Mouse (Mus musculus) cerebellum, adult 11-12 months (tissue): ENCODE data around the gene Homer2.
A peak's percentile ranks its signal among the peaks of the same experiment; 100 is the strongest.

Experiments
- DNase-seq: peaks from one replicate; pipeline ENCODE4 v3.0.0; 2022

Gene Homer2

DNA sequence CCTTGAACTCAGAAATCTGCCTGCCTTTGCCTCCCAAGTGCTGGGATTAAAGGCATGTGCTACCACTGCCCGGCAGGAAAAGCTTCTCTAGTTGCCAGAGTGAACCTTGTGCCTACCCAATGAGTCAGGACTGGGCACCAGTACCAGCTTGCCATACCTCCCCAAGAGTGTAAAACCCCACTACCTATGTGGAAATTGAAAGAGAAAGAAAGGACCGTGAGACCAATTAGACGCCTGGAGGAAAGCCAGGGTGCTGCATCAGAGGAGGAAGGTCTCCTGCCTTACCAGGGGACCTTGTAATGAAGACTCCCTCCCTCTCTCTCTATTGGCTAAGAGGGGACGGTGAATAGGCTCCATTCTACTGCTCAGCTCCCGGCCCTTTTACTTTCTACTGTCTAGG, 59.4 kb downstream of the Homer2 start:
- DNase-seq = no peak

DNA sequence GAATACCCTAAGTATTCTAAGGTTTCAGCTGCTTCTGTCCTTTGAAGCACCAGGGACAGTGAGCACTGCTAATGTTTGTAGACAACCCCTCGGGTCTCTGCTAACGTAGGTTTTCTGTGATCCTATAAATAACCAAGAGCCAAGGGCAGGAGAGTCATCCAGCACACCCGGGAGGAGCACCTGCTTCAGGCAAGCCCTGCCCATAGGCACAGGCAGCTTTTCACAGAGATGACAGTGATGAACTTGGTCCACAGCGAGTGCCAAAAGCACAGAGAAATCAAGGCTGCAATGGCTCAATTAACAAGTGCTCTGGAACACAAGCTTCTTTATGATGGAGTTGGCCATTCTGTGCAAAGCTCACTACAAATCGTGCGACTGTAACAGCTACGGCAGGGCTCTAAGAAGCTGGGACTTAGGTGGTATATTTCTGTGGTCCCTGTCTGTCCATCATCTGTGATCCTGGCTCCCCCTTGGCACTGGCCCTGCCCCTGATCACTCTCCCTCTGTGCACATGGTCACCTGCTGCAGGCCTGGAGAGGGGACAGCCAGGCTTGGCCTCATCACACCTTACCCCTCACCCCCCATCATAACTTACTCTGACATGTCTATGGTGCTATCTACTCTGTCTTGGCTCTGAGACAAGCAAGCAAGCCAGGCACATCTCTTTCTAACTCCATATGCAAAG, 62.6 kb downstream of the Homer2 start:
- peak; percentile 64 for DNase-seq

- no peak for DNase-seq
Measured at GRCm38 (mm10) chr7:81641101-81641500, 66.2 kb downstream of the Homer2 start.

DNA sequence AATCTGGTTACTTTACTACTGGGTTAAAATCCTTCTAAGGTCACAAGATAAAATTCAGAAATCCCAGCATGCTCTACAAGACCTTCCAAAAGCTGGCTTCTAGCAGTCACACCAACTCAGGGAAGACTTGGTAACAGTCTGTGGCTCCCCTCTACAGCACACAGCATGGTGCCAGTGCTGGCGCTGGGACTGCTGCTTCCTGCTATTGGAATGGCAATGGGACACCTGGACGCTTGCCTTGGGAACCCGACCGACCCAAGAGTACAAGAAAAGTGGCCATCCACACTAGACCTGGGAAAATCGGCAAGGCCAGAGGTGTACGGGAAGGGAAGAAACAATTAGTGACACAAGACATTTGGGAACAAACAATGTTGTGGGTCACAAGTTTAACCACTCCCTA, 74.7 kb downstream of the Homer2 start:
- peak; percentile 15 for DNase-seq

DNA sequence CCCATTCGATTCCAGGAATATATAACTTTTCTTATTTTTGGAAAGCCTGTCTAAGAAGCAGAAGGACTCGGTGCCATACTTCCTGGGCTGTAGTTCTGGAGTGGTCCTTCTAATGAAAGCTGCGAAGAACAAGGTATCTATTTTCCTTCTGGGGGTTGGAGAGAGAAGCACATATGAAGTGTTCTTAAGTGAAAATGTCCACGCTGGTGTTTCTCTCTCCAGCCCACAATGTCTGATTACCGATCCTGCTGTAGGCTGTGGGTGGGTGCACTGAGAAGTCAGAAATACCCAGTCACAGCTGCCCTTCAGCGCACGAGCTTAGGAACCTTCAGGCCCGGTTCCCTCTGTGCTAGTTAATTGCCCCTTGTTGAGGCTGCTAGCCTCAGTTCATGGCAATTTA, 76.1 kb downstream of the Homer2 start:
- no peak for DNase-seq

- no peak for DNase-seq
Measured at GRCm38 (mm10) chr7:81626460-81626859, 80.9 kb downstream of the Homer2 start.

- no peak for DNase-seq
Measured at GRCm38 (mm10) chr7:81623767-81624166, 83.6 kb downstream of the Homer2 start.

DNA sequence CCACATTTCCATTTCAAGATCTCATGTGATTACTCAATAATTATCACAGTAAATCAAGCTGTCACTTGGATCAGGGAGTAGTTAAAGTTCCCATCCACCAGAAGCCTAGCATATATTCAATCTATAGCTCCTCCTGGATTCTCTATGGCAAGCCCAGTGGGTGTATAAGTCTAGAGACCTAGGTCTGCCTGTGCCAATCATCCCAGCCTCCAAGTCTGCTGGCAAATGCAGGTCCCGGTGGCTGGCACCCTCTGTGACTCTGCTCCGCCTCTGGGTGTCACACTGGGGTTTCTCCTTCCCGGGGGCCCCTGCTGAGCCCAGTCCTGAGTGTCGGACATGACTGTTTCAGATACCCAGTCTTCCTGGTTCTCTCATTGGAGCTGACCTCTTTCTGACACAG, 84.5 kb downstream of the Homer2 start:
- no peak for DNase-seq

GRCm38 (mm10) chr7:81615031-81615430, 92.3 kb downstream of the Homer2 start:
- DNase-seq = no peak

- no peak for DNase-seq
Measured at GRCm38 (mm10) chr7:81612856-81613635, 94.3 kb downstream of the Homer2 start.

DNA sequence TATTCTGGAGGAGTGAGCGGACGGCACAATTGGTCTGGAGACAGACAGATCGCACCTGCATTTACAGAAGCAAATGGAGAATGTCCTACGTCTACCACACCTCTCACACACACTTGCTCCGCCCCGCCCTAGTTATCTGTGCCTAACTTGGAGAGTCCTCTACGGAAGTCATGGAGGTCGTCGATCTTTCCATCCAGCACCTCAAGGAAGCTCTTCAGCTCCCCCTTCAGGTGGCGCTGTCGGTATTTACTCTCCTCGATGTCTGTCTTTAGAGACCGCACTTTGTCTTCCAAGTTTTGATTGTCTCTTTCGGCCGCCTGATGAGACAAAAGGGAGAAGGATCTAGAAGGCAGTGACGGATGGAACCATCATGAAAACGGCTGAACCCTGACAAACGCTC, 97.2 kb downstream of the Homer2 start:
- DNase-seq = no peak

GRCm38 (mm10) chr7:81606452-81606851, 100.9 kb downstream of the Homer2 start:
- DNase-seq = no peak

DNA sequence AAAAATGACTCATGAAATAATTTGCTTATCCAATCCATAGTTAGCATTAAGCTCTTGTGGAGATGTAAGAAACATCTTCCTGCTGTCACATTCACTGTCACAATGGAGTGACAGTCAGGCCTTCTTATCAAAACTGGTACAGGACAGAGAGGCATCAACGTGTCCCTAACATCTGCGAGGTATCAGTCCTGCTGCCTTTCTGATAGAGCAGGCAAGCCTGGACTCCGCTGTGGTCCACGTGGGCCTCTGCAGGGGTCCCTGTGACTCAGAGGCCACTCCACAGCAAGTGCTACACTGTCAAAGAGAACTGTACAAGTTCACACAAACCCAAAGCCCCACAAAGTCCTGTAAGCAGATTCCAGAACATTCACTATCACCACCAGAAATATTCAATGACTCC, 101.8 kb downstream of the Homer2 start:
- no peak for DNase-seq

- no peak for DNase-seq
Measured at GRCm38 (mm10) chr7:81604991-81605390, 102.3 kb downstream of the Homer2 start.

DNA sequence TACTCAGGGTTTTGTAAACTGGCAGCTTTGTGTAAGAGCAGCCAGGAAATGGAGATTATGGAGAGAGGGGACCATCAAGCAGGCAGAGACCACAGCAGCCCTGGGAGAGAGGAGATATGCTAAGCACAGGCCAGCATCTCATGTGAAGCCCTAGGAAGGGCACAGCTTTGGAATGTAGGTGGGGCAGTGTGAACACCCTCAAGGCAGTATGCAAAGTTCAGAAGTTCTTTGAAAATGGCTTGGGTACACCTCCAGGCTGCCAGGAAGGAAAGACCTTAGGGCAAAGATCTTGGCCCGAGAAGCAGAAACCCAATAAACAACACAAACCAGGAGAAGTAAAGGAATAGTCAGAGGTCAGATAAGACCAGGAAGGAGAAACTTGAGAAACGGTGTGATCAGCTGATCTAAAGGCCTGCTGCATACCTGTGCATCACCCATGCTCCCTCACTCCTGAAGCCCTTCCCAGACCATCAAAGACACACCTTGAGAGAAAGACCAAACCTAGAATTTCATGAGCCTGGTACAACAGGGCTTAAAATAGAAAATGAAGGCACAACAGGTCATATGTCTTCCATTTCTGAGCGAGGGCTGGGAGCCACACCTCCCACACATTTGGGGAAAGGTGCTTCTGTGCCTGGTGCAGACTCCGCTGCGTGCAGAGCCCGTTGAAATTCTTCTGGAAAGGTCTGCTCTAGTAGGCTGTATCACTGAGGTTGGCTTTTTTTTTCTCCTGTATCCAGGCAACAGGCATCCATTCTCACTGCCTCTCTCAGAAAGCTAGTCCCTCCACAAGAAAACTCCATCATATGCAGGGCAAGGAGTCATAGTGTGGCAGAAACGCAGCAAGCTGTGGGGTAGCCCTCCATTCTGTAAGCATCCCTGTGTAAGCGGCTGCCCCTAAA, 107.7 kb downstream of the Homer2 start:
- DNase-seq = no peak

- no peak for DNase-seq
Measured at GRCm38 (mm10) chr7:81597660-81598059, 109.7 kb downstream of the Homer2 start.

GRCm38 (mm10) chr7:81596086-81596485, 111.2 kb downstream of the Homer2 start:
- no peak for DNase-seq

DNA sequence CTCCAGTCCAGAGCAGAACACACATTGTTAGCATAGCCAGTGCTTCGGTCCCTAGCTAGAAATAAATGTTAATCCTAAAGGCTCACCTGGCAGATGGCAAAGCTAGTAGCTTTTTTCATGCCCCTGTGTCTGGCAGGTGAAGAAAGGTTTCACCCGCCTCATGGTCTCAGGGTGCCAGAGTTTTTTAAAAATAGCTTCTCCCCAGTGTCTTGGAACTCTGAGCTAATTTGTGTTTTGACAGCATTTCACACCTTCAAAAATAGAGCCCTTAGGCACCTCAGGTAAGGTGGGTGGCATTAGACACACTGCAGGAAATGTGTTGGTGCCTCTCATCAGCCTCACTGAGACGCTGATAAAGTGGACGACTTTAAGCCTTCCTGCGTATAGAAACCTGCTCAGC, 112.3 kb downstream of the Homer2 start:
- DNase-seq = no peak

- DNase-seq = no peak
Measured at GRCm38 (mm10) chr7:81593387-81593786, 113.9 kb downstream of the Homer2 start.

DNA sequence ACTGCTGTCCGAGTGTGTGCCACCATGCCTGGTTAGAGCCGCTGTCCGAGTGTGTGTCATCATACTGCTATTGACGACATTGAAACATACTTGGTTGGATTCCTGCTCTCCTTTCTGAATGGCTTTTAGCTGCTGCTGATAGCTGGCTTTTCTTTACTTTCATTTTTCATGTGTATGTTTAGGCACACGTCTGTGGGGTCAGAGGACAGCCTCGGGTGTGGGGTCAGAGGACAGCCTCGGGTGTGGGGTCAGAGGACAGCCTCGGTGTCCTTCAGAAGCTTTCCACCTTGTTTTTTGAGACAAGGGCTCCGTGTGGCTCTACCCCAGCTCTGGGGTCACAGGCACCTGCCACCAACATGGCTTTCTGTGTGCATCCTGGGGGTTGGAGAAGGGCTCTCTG, 114.6 kb downstream of the Homer2 start:
- DNase-seq = no peak

DNA sequence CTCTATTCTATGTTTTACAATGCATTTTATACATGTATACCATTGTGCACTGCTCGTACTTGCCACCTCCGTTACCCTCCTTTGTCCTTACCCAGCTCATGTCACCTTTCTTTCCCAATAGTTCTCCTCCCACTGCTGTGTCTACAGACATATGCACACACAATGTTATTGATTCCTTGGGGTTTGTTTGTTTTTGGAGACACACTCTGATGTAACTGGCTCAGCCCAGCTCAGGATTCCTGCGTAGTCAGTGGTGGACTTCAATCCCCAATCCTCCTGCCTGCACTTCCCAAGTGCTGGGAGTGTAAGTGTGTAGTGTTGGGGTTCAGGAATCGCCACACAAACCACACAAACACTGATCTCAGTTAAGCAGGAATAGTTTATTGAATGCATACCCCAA, 120.1 kb downstream of the Homer2 start:
- no peak for DNase-seq

DNA sequence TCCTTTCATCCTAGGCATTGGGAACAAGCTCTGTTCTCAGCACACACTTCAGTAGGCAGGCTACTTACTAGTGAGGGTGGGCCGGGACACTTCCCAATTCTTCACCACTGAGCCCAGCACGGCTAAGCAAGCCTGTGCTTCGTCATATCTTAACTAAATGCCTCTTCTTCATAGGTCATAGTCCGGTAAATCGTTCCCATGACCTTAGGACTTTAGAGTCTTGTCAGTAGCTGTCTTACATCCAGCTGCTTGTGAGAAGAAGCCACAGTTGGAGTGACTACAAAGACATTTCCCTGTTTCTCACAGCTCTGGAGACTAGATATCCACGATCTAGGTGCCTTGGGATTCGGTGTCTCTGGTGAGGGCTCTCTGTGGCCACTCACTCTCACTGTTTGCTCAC, 122.0 kb downstream of the Homer2 start:
- no peak for DNase-seq

- DNase-seq = no peak
Measured at GRCm38 (mm10) chr7:81583512-81583911, 123.8 kb downstream of the Homer2 start.

DNA sequence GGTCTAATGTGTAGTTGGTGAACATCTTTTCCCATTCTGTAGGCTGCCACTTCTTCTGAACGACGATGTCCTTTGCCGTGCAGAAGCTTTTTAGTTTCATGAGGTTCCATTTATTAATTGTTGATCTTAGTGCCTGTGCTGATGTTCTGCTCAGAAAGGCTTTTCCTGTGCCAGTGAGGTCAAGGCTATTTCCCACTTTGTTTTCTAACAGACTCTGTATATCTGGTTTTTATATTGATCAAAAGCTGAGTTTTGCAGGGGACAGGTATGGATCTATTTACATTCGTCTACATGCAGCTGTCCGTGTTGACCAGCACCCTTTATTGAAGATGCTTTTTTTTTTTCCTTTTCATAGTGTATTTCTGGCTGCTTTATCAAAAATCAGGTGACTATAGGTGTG, 128.0 kb downstream of the Homer2 start:
- DNase-seq = no peak
